Comparison of ENCODE assay signal across 19 mouse cellular contexts in genomic region chr13:5888164-5888563, GRCm38 (mm10). TPM values are rescaled to one million over a fixed set of nuclear protein-coding genes. Genes with fewer than 3 reads are reported as not detected.
DNase-seq lines count a peak whose midpoint lies in the region; ATAC-seq and TF ChIP-seq lines count a peak whose summit lies in the region.
"Had no signal": no experiment of that assay in that cellular context is flagged by ENCODE, and none has a peak within 500 bp of the region (broad histone marks: within the 10 kb centered on the region; RNA-seq: fewer than 3 reads in every experiment).

No protein-coding gene starts in this region.

- ATAC-seq in megakaryocyte, adult 5-6 weeks (ENCODE audit: poor library complexity, severe bottlenecking): peak; percentile 80
- ATAC-seq: CD4-positive, CD25-positive, alpha-beta regulatory T cell, adult 4 months had no signal

- TF ChIP-seq POLR2A in kidney, adult 2 months (IDR thresholded peaks at IDR 0.05; ENCODE audit: low read depth, low read length): no peak
- TF ChIP-seq POLR2A in thymus, adult 2 months (IDR thresholded peaks at IDR 0.05; ENCODE audit: control insufficient read depth, extremely low read depth, insufficient read depth, low read length, poor library complexity): no peak

- H3K4me1 ChIP-seq in kidney, adult 2 months (ENCODE audit: control insufficient read depth, insufficient read depth, low read length): no peaks in the 10 kb centered on the region
- H3K4me1 ChIP-seq in thymus, adult 2 months (replicated peaks; ENCODE audit: control insufficient read depth, insufficient read depth, low read length): no peaks in the 10 kb centered on the region
- H3K4me1 ChIP-seq: forebrain, embryonic 10.5 days; hindbrain, embryonic 15.5 days; limb, embryonic 12.5 days; neural tube, embryonic 15.5 days had no signal

- H3K27ac ChIP-seq in kidney, adult 2 months (ENCODE audit: insufficient read depth, low read depth, low read length): no peak overlapping the region
- H3K27ac ChIP-seq in thymus, adult 2 months (ENCODE audit: control insufficient read depth, insufficient read depth, low read length): peak overlapping the region; percentile 7; the same call in 1 of the 2 replicates
- H3K27ac ChIP-seq: forebrain, embryonic 10.5 days; hindbrain, embryonic 15.5 days; limb, embryonic 12.5 days; neural tube, embryonic 15.5 days had no signal

- no peaks in the 10 kb centered on the region for H3K36me3 ChIP-seq in kidney, adult 2 months (ENCODE audit: control insufficient read depth, insufficient read depth, low read length)
- H3K36me3 ChIP-seq in thymus, adult 2 months (ENCODE audit: control insufficient read depth, insufficient read depth, low read length): no peaks in the 10 kb centered on the region
- H3K36me3 ChIP-seq: forebrain, embryonic 10.5 days; hindbrain, embryonic 15.5 days; limb, embryonic 12.5 days; neural tube, embryonic 15.5 days had no signal

- 73% methylated on average over 5 of the region's 5 CpGs for WGBS in kidney, adult 2 months
- WGBS in thymus, adult 2 months: 33% methylated on average over 5 of the region's 5 CpGs

- DNase-seq in kidney, adult 2 months: peak; percentile 19
- no peak for DNase-seq in kidney, postnatal 4 days
- no peak for DNase-seq in thymus, adult 2 months
- no peak for DNase-seq in thymus, postnatal 14 days
- DNase-seq in testis, postnatal 10 days (ENCODE audit: low spot score): no peak
- no peak for DNase-seq in kidney, postnatal 25 days
- no peak for DNase-seq in right cerebral cortex, adult 2 months (ENCODE audit: low spot score in 2 of 2)
- DNase-seq: cerebellum, adult 11 months; gastrocnemius, postnatal 36 days; kidney, adult 18-20 months; lung, embryonic 14.5 days; retina, postnatal 1 day; thymus, adult 18-20 months had no signal

- TF ChIP-seq CTCF in kidney, adult 2 months (conservative IDR thresholded peaks at IDR 0.05; ENCODE audit: insufficient read depth, insufficient read length, low read depth, low read length): no peak
- no peak for TF ChIP-seq CTCF in thymus, adult 2 months (IDR thresholded peaks at IDR 0.05; ENCODE audit: borderline replicate concordance, control insufficient read depth, extremely low read depth, insufficient read depth, low read length, poor library complexity)

- no peaks in the 10 kb centered on the region for H3K27me3 ChIP-seq in kidney, adult 2 months (replicated peaks; ENCODE audit: control insufficient read depth, insufficient read depth, low read length)
- no peaks in the 10 kb centered on the region for H3K27me3 ChIP-seq in thymus, adult 2 months (ENCODE audit: control insufficient read depth, insufficient read depth, low read length)
- H3K27me3 ChIP-seq: hindbrain, embryonic 15.5 days; limb, embryonic 12.5 days; neural tube, embryonic 15.5 days had no signal

- no peak overlapping the region for H3K4me3 ChIP-seq in kidney, adult 2 months (ENCODE audit: insufficient read depth, low read depth, low read length)
- H3K4me3 ChIP-seq in thymus, adult 2 months (ENCODE audit: control insufficient read depth, insufficient read depth, low read length): no peak overlapping the region
- H3K4me3 ChIP-seq: forebrain, embryonic 10.5 days; hindbrain, embryonic 15.5 days; limb, embryonic 12.5 days; neural tube, embryonic 15.5 days had no signal

RNA-seq across cellular contexts. Expression of gene Klf6, which starts 26.9 kb away (rescaled TPM):
- 10.0 and 10.7 TPM in 2 replicates for polyA plus RNA-seq in kidney, adult 2 months (2012; rRNA removed)
- 21.8 and 23.0 TPM in 2 replicates for polyA plus RNA-seq in thymus, adult 2 months (2012; rRNA removed)
- 160 and 180 TPM in 2 replicates for total RNA-seq in megakaryocyte, adult 5-6 weeks (2015)
- 192 and 198 TPM in 2 replicates for total RNA-seq in megakaryocyte, adult 5-6 weeks (2017)
